Mouse (Mus musculus): ENCODE results near the gene AU021092.

DNA sequence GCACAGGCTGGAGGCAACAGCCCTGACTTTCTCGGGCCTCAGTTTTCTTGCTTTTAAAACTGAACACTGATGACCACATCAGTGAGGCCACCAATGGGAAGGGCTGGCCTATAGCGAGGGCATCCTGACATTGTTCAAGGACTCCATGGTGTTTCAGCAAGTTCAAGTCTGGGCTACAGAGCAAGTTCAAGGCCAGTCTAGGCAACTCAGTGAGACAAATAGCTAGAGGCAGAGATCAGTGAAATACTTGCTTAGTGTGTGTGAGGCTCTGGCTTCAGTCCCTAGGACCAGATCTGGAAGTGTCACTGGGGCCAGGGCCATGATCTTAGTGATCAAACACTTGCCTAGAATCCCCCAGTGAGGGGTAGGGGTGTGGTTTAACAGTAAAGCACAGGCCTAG, 54.1 kb downstream of the AU021092 start:
- TF ChIP-seq CTCF (IDR thresholded peaks at IDR 0.05; ENCODE audit: extremely low read depth, insufficient read length, insufficient replicate concordance, low read depth, low read length), result no peak
- TF ChIP-seq POLR2A (IDR thresholded peaks at IDR 0.05; ENCODE audit: low read depth, low read length), result no peak

Measured in small intestine, adult 2 months (tissue).